Mouse (Mus musculus) left cerebral cortex, adult 8-10 months (tissue): ENCODE measurements around the gene Notch1. TPM values are rescaled to one million over a fixed set of nuclear protein-coding genes. Genes with fewer than 3 reads are reported as not detected.
A peak's percentile ranks its signal among the peaks of the same experiment; 100 is the strongest.

Experiments used
- DNase-seq, 2 experiments: peaks; one replicate each; pipeline ENCODE4 v3.0.0; 2022; ENCODE audit warnings: low spot score in 2 of 2
- microRNA-seq, 2 experiments: library from miRNA; unstranded; fragments of <30 nt; microRNA quantifications; one replicate each; pipeline ENCODE4 v1.2.0; 2022
- total RNA-seq, 4 experiments: library from RNA; stranded (reverse); gene quantifications; 2 replicates each; pipeline ENCODE4 v1.2.4; 2022

The Notch1 gene
- total RNA-seq, 4 experiments from 2014 or later = 23.3 to 28.8 (median 26.6) TPM

DNA sequence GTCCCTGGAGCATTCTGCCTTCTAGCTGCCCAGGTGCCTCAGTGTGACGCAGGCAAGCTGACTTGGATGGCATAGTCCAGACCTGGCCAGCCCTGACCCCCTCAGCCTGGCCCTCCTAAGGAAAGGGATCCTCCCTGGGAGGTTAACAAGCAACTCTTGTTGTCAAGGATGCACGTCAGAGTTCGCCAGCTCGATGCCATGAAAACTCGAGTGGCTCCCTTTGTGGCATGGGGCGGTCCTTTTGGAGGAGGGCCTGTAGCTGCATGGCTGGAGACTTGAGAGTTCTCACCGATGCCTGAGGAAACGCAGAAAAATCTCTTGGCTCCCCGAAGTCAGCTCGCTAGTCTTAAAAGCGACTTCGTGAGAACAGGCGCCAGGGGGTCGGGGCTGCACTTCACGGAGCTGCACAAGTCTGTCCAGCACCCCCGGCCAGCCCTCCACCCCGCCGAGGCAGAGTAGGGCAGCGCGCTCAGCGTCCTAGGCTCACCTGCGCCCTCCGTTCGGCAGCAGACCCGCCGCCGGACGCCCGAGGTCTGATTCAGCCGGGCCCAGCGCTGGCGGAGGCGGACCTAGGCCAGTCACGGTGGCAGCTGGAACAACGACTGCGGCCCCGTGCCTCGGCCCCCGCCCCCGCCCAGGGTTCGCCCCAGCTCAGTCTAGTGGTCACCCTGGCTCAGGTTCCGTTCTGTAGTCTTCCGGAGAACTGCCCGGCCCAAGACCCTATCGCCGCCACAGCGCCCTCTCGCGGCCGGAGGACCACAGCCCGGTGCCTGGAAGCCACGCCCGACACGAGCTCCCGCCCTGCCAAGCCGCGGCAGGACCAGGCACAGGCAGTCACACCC, 107.7 kb downstream of the Notch1 start, which contains the start of gene Inpp5e:
Gene Inpp5e, minus strand, starts transcription at position 689 of the 842 bp plus-strand sequence.
- DNase-seq = peak; percentile 91 to 99

Small RNA genes within 50 kb of the gene (microRNA-seq; reads per million reads assigned to microRNA genes)
- gene Mir6996 = 0 to 0.63 reads per million in 2 experiments

Other genes with a start within 250 kb of the Notch1 start
- gene Ccdc187, start 222.1 kb downstream of the Notch1 start, total RNA-seq = 1 to 10 TPM; 6.0 to 6.7 (median 6.4) TPM
- gene Gpsm1, start 201.1 kb downstream of the Notch1 start, total RNA-seq = 10 to 100 TPM; 58.9 to 66.8 (median 60.5) TPM
- 10 to 100 TPM; 24.5 to 27.8 (median 26.1) TPM for gene Dnlz, start 164.6 kb downstream of the Notch1 start, total RNA-seq
- gene Card9, start 155.7 kb downstream of the Notch1 start, total RNA-seq = 1 to 10 TPM; 1.6 to 3.9 (median 3.0) TPM
- gene Snapc4, start 136.0 kb downstream of the Notch1 start, total RNA-seq = 10 to 100 TPM; 52.6 to 88.3 (median 75.3) TPM
- 100 to 1,000 TPM; 130 to 136 (median 133) TPM for gene Entr1, start 127.3 kb downstream of the Notch1 start, total RNA-seq
- gene Pmpca, start 127.3 kb downstream of the Notch1 start, total RNA-seq = 10 to 100 TPM; 90.0 to 96.3 (median 92.2) TPM
- gene Inpp5e, start 107.5 kb downstream of the Notch1 start, total RNA-seq = 10 to 100 TPM; 23.8 to 29.1 (median 25.7) TPM
- gene Sec16a, start 71.4 kb downstream of the Notch1 start, total RNA-seq = 10 to 100 TPM; 41.2 to 50.9 (median 43.0) TPM
- 10 to 100 TPM; 63.8 to 88.2 (median 66.2) TPM for gene Egfl7, start 63.4 kb upstream of the Notch1 start, total RNA-seq
- not detected for gene Gm20532, start 70.0 kb upstream of the Notch1 start, total RNA-seq
- gene Agpat2, start 87.8 kb upstream of the Notch1 start, total RNA-seq = 1 to 10 TPM; 1.5 to 3.9 (median 3.6) TPM
- 10 to 100 TPM; 69.1 to 74.8 (median 73.2) TPM for gene Fam69b, start 111.8 kb upstream of the Notch1 start, total RNA-seq
- not detected for gene Lcn4, start 154.6 kb upstream of the Notch1 start, total RNA-seq